Mouse (Mus musculus) forebrain, embryonic 13.5 days (tissue): ENCODE results near the gene Neurl1b. TPM values are rescaled to one million over a fixed set of nuclear protein-coding genes. Genes with fewer than 3 reads are reported as not detected.
A peak's percentile ranks its signal among the peaks of the same experiment; 100 is the strongest.

Source experiments
- ATAC-seq: fragments of 200-750 bp; cut with Nextera tagmentation; 2 replicates; pipeline ENCODE4 v1.8.0; 2017
- H3K27ac ChIP-seq: fragments of 300-500 bp; sonication (generic); 2 replicates; pipeline ENCODE4 v1.5.1; 2015; ENCODE audit warnings: inconsistent platforms, mild to moderate bottlenecking, moderate library complexity
- H3K27me3 ChIP-seq: fragments of 300-500 bp; sonication (generic); 2 replicates; pipeline ENCODE4 v1.6.1; 2015; ENCODE audit warnings: mild to moderate bottlenecking, inconsistent platforms
- H3K36me3 ChIP-seq: fragments of 300-500 bp; sonication (generic); 2 replicates; pipeline ENCODE4 v1.6.1; 2015; ENCODE audit warnings: mild to moderate bottlenecking, inconsistent platforms; ENCODE audit not compliant: poor library complexity, severe bottlenecking
- H3K4me1 ChIP-seq: fragments of 300-500 bp; sonication (generic); 2 replicates; pipeline ENCODE4 v1.6.1; 2015; ENCODE audit warnings: inconsistent platforms
- H3K4me2 ChIP-seq: fragments of 300-500 bp; sonication (generic); 2 replicates; pipeline ENCODE4 v1.6.1; 2015; ENCODE audit warnings: inconsistent platforms, mild to moderate bottlenecking, moderate library complexity
- H3K4me3 ChIP-seq: fragments of 300-500 bp; sonication (generic); 2 replicates; pipeline ENCODE4 v1.5.1; 2015; ENCODE audit warnings: mild to moderate bottlenecking, inconsistent platforms
- H3K9ac ChIP-seq: fragments of 300-500 bp; sonication (generic); 2 replicates; pipeline ENCODE4 v1.6.1; 2015; ENCODE audit warnings: mild to moderate bottlenecking, inconsistent platforms
- H3K9me3 ChIP-seq: fragments of 300-500 bp; sonication (generic); replicated peaks from 2 replicates; pipeline ENCODE4 v1.6.1; 2016; ENCODE audit warnings: inconsistent platforms
- WGBS: fragments of 180-500 bp; shearing (Covaris S2); methylation state at CpG from one replicate; pipeline ENCODE4 v1.1.7; 2015; 5-methylcytosine and 5-hydroxymethylcytosine counted together
- polyA plus RNA-seq: library from polyadenylated mRNA; unstranded; fragments of >200 nt; fragmentation: Nextera tagmentation; extraction: Ambion mirVana; gene quantifications from 2 replicates; pipeline ENCODE4 v1.2.1, GENCODE M21; 2015

The Neurl1b gene
- polyA plus RNA-seq = 1.2 and 1.7 TPM in 2 replicates

DNA sequence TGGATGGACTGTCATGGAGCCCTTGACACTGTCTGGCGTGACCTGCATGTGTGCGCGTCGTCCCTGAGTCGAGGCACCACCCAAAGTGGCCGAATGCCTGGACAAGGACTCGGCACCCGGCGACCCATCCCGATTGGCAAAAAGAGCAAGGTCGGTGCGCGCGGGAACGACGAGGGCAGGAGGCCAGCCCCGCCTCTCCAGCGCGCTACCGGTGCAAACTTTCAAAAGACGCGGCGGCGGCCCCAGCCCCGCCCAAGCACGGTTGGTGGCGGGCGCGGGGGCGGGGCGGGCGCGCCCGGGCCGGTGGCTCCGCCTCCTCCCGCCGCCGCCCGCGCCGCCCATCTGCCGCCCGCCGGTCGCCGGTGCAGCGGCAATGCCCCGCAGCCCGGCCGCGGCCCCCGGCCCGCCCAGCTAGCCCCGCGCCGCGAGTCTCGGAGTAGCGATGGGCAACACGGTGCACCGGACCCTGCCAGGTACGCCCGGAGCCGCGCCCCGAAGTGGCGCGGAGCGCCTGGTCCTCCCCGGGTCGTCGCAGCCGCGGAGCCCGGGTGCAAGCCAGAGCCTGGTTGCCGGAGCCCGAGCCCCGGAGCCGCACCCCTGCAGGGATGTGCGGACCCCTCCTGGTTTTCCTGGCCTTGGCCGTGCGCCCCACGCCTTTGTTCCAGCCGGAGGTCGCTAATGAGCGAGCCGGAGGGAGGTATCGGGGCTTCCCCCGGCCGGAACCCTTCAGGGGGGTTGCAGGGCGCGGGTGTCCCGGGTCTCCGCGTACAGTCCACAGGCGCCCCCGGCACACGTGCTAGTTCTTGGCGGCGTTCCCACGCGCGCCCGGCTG lies at the start of gene Neurl1b:
TSS of gene Neurl1b (plus strand) at position 307 of the 832 bp plus-strand sequence.
- Histone ChIP-seq H3K4me1 (peaks cover 20% of the 10 kb centered on the region), H3K9ac (peak within 1 kb of the TSS; percentile 82), H3K27ac (peak within 1 kb of the TSS; percentile 40; the same call in 1 of the 2 replicates), H3K4me2 (peak within 1 kb of the TSS; percentile 99), H3K27me3 (peaks cover 42% of the 10 kb centered on the region), H3K9me3 (no peaks in the 10 kb centered on the region), H3K36me3 (no peaks in the 10 kb centered on the region), H3K4me3 (peak within 1 kb of the TSS; percentile 80)
- ATAC-seq = peak; percentile 66
- WGBS = under 1% methylated on average over 82 of the region's 105 CpGs

DNA sequence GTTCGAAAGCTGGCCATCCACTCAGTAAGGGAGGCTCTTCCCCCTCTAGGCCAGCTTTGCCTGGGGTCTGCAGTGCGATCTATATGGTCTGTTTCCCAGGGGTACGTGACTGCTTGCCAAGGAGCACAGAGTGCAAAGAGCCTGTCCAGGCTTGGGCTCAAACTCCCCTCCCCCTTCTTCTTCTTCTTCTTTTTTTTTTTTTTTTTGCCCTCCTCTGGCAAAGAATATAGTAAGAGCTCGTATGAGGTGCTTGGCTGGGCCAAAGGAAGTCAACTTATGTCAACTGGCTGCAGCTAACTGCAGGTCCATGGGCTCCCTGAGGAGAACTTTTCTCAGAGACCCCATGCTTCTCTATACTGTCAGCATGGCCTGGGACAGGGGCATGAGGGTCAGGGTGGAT lies 47.8 kb upstream of the Neurl1b start:
- Histone ChIP-seq H3K4me2 (no peak overlapping the region), H3K4me3 (no peak overlapping the region), H3K27ac (no peak overlapping the region), H3K9ac (no peak overlapping the region), H3K27me3 (no peaks in the 10 kb centered on the region), H3K4me1 (peaks cover 43% of the 10 kb centered on the region), H3K36me3 (no peaks in the 10 kb centered on the region), H3K9me3 (no peaks in the 10 kb centered on the region)
- WGBS = 86% methylated on average over 4 of the region's 4 CpGs
- no peak for ATAC-seq

DNA sequence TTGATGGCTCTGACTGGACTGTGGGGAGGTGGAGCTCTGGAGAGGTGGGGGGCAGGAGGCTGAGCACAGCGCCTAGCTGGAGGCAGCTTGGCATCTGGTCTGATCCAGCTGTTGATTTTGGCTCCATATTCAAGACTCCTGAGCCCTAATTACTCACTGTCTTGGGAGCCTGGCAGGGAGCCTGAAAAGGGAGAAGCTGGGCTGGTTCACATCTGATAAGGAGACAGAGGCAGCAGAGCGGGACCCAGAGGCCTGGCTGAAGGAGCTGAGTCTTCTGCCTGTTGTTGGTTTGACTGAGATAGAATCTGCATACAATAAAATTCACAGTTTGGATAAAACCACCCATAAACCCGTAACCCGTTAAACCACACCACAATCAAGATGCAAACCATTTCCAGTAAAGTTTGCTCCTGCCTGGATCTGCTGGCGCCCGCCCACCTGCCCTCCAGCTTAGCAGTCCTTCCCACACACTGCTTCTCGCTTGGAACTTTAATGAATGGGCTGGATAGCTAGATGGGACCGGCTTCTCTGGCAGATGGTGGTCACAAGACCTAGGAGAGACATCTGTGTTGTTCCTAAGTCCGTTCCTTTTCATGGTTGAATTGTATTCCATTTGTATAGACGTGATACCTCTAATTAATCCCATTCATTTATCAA lies 46.2 kb upstream of the Neurl1b start:
- no peaks in the 10 kb centered on the region for H3K36me3 ChIP-seq
- H3K9ac ChIP-seq = no peak overlapping the region
- 68% methylated on average over 10 of the region's 10 CpGs for WGBS
- ATAC-seq = no peak
- no peak overlapping the region; the same call in 1 of the 2 replicates for H3K27ac ChIP-seq
- no peak overlapping the region for H3K4me3 ChIP-seq
- no peaks in the 10 kb centered on the region for H3K9me3 ChIP-seq
- H3K4me1 ChIP-seq = peaks cover 29% of the 10 kb centered on the region
- no peak overlapping the region for H3K4me2 ChIP-seq
- no peaks in the 10 kb centered on the region for H3K27me3 ChIP-seq

DNA sequence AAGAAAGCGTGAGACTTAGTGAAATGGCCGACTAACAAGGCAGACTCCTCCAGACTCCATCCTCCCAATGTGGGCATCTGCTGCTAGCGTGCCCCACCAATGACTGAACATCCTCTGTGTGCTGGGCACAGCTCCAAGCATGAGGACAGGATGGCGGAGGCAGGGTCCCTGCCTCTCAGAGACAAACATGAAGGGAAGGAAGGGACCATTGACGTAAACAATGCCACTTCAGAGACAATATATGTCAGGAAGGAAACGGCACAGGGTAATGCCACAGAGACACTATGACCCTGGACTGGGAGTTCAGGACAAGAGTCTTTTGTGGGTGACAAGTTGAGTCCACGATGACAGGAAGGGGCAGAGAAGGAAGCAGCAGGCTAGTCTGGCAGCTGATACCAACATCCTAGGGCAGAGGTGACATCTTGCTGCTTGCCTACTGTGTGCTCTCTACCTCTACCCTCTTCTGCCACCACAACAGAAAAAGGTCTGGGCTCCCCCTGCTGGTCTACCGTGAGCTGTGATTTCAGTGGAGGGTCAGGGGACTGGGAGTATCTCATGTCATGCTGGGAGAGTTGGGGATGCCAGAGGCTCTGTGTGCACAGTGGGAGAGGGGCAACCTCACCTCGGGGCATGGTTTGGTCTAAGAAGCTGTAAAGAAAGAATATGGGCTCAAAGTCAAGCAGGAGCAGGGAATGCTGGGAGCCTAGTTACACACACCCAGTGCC lies 43.9 kb upstream of the Neurl1b start:
- H3K4me3 ChIP-seq = no peak overlapping the region
- no peak for ATAC-seq
- H3K27ac ChIP-seq = 0 out of 2 replicates have a peak overlapping the region, but pooled peaks have one; percentile 21
- peaks cover 15% of the 10 kb centered on the region; the same call in 1 of the 2 replicates for H3K4me1 ChIP-seq
- no peaks in the 10 kb centered on the region for H3K27me3 ChIP-seq
- H3K36me3 ChIP-seq = no peaks in the 10 kb centered on the region
- no peak overlapping the region for H3K9ac ChIP-seq
- H3K9me3 ChIP-seq = no peaks in the 10 kb centered on the region
- 42% methylated on average over 9 of the region's 9 CpGs for WGBS
- H3K4me2 ChIP-seq = no peak overlapping the region

DNA sequence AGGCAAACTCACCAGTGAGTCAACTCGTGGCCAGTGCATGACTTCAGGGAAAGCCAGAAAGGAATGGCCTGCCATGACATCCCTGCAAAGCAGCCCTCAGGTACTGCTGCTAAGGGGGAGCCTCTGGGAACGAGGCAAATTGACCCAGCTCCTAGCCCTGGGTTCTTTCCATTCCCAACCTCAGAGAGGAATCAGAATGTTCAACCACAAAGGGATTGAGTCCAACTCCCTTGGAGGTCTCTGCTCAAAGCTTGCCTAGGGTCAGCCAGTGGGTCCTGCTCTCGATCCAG lies 43.4 kb upstream of the Neurl1b start:
- H3K4me1 ChIP-seq = peaks cover 15% of the 10 kb centered on the region; the same call in 1 of the 2 replicates
- no peak for ATAC-seq

DNA sequence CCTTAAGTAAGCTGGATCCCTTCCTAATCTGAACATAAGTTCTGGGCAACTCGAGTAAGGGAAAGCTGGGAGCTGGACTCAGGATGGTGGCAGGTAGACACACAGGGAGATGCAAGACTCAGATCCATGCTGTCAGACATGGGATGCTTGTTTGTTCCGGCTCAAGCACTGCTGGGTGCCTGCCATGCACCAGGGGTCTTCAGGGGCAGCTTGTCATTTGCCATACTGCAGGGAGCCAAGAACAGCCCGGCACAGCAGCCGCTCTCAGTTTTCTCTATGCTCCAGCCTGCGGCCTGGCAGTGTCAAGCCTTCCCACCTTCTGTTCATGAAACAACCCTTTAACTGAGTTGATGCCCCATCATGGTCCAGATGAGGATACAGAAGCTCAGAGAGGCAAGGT lies 41.4 kb upstream of the Neurl1b start:
- Histone ChIP-seq H3K4me3 (no peak overlapping the region), H3K9me3 (no peaks in the 10 kb centered on the region), H3K4me1 (peaks cover 12% of the 10 kb centered on the region; the same call in 1 of the 2 replicates), H3K9ac (no peak overlapping the region), H3K4me2 (no peak overlapping the region), H3K36me3 (no peaks in the 10 kb centered on the region), H3K27ac (no peak overlapping the region), H3K27me3 (no peaks in the 10 kb centered on the region)
- WGBS = 76% methylated on average over 5 of the region's 5 CpGs
- no peak for ATAC-seq

More for the DNA sequence above, 43.4 kb upstream of the Neurl1b start:
- WGBS = 71% methylated on average over 3 of the region's 3 CpGs
- Histone ChIP-seq H3K27me3 (no peaks in the 10 kb centered on the region), H3K36me3 (no peaks in the 10 kb centered on the region), H3K4me2 (no peak overlapping the region), H3K4me3 (no peak overlapping the region), H3K9me3 (no peaks in the 10 kb centered on the region), H3K27ac (no peak overlapping the region), H3K9ac (no peak overlapping the region)

DNA sequence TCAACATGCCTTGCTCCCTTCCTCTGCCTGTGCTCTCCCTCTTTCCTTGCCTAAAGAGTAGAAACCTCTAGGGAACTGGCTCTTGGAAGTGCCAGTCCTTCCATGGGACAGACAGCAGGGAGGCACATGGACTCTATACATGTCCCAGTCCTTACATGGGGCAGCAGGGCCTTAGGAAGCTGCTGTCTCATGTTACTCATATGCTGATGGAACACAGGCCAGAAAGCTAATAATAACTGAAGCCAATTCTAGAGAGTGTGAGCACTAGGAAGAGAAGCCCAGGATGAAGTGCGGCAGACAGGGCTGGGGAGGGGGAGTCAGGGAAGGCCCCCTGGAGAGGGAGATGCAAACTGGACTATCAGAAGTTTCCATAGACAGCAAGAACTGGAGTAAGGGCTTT lies 38.2 kb upstream of the Neurl1b start:
- H3K4me1 ChIP-seq = peaks cover 16% of the 10 kb centered on the region
- H3K27ac ChIP-seq = no peak overlapping the region
- 76% methylated on average over 1 of the region's 1 CpGs for WGBS
- ATAC-seq = no peak
- no peaks in the 10 kb centered on the region for H3K9me3 ChIP-seq
- no peak overlapping the region for H3K9ac ChIP-seq
- H3K27me3 ChIP-seq = no peaks in the 10 kb centered on the region
- no peak overlapping the region for H3K4me3 ChIP-seq
- H3K36me3 ChIP-seq = no peaks in the 10 kb centered on the region
- no peak overlapping the region for H3K4me2 ChIP-seq

DNA sequence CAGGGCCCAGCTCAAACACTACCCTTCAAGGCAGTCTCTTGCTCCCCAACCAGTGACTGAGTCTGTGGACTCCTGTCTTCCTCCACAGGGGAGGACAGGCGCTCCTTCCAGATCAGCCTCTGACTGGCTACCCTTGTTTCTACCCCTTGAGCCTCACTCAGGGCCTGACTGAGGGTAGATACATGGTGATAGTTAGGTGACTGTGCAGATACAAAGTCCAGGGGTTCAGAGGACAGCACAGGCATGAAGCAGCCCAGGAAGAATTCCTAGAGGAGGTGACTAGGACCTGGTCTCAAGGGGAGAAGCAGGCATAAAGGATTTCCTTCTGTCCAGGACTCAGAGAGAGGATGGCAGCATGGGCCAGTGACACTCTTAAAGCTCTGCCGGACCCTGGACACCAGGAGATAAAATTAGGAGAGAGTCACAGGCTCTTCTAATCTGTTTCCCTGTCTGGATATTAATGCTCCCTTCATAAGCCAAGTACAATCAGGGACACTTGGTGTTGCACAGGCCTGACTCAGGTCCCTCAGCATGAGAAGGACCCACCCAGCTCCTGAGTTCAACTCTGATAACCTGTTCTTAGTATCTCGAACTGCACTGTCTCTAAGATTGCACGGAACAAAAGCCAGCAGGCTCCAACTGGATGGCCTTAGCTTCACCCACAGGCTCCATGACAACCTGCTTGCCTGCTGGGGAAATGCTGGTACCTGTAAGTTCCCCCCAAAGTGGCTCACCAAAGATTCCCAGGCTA lies 37.5 kb upstream of the Neurl1b start:
- no peaks in the 10 kb centered on the region for H3K36me3 ChIP-seq
- WGBS = 85% methylated on average over 4 of the region's 4 CpGs

DNA sequence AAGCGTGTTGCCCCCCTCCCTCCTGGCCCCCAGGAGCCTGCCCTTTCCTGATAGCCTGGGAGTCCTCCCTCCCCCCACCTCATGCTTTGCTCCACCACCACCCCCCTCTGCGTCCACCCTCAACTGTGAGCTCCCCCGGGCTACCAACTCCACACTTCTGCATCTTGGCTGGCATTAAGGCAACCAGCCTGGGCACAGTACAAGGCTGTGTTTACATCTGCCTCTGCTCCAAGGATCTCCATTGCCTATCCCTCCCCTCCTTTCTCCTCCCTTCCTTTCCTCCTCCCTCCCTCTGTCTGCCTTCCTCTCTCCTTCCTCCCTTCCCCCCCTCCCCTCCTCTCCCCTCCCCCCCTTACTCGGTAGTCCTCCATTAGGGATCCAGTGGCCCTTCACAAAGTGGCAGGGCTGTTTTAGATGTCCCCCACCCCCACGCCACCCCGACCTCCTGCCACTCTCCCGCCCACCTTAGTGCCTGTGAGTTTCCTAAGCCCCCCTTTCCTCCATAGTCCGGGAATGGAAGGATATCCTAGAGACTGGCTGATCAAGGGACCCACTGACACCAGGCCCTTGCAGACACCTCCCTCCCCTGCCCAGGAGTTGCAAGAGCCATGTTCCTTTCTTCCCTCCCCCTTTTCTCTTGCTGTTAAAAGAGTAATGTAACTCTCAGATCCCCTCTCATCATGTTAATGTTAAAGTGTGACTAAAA lies 34.2 kb upstream of the Neurl1b start:
- Histone ChIP-seq H3K4me2 (peak overlapping the region; percentile 45), H3K4me3 (no peak overlapping the region), H3K4me1 (peaks cover 24% of the 10 kb centered on the region), H3K9me3 (no peaks in the 10 kb centered on the region), H3K9ac (no peak overlapping the region), H3K27me3 (no peaks in the 10 kb centered on the region), H3K27ac (peak overlapping the region; percentile 83), H3K36me3 (no peaks in the 10 kb centered on the region)
- WGBS = 47% methylated on average over 8 of the region's 8 CpGs
- peak; percentile 36 for ATAC-seq

More for the DNA sequence above, 37.5 kb upstream of the Neurl1b start:
- no peaks in the 10 kb centered on the region for H3K9me3 ChIP-seq
- no peak overlapping the region for H3K27ac ChIP-seq
- no peaks in the 10 kb centered on the region for H3K27me3 ChIP-seq
- H3K9ac ChIP-seq = no peak overlapping the region
- no peak for ATAC-seq
- H3K4me3 ChIP-seq = no peak overlapping the region
- no peak overlapping the region for H3K4me2 ChIP-seq
- peaks cover 23% of the 10 kb centered on the region for H3K4me1 ChIP-seq

DNA sequence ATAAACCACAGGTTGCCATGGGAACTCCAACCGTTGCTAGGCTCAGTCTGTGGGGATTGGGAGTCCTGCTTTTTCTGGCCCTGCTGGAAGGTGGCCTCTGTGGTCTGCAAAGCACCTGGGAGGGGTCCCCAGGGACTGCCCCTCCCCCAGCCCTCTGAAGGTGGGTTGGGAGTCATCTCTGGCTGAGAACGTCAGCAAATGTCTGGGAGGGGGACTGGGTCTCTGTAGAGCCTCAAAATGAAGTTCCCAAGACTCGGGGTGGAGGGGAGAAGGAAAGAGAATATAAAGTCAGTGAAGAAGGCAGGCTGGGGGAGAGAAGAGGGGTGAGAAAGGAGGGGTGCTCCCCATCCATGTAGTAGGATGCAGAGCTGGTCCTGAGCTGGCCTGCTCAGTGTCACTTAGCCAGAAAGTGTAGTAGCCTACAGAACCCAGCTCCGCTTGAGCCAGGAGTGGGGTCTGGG lies 33.6 kb upstream of the Neurl1b start:
- Histone ChIP-seq H3K36me3 (no peaks in the 10 kb centered on the region), H3K9ac (peak overlapping the region; percentile 40; the same call in 1 of the 2 replicates), H3K9me3 (no peaks in the 10 kb centered on the region), H3K27ac (peak overlapping the region; percentile 83), H3K4me3 (no peak overlapping the region), H3K4me2 (peak overlapping the region; percentile 45), H3K4me1 (peaks cover 24% of the 10 kb centered on the region), H3K27me3 (no peaks in the 10 kb centered on the region)
- peak; percentile 85 for ATAC-seq
- 42% methylated on average over 4 of the region's 4 CpGs for WGBS

DNA sequence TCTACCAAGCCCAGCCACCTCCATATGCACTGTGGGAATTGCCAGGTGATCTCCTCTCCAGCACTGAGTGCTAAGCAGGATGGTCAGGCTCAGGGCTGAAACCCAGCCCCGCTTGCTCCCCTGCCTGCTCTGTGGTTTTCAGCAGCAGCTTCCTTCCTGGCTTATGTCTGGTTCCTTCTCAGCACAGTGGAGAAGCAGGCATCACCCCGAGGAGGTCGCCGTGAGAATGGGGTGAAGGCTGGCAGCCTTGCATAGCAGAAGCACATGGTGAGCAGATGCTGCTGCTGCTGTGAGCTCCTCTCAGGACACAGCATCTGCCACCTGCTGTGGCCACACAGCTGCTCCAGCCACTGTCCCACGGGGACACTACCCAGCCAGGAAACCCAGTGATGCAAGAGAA lies 33.0 kb upstream of the Neurl1b start:
- H3K36me3 ChIP-seq = no peaks in the 10 kb centered on the region
- WGBS = 68% methylated on average over 5 of the region's 5 CpGs
- no peaks in the 10 kb centered on the region for H3K27me3 ChIP-seq
- peak overlapping the region; percentile 83 for H3K27ac ChIP-seq
- H3K4me1 ChIP-seq = peaks cover 24% of the 10 kb centered on the region
- H3K9me3 ChIP-seq = no peaks in the 10 kb centered on the region
- peak overlapping the region; percentile 40; the same call in 1 of the 2 replicates for H3K9ac ChIP-seq
- no peak overlapping the region for H3K4me3 ChIP-seq
- ATAC-seq = no peak; the same call in 1 of the 2 replicates
- no peak overlapping the region for H3K4me2 ChIP-seq
